Mouse (Mus musculus) ovary, postnatal 10 days (tissue): Measurements from ENCODE around the gene Ipmk.
"Not testable (repeated sequence)": the region's sequence is repeated elsewhere in the genome, so short reads cannot be mapped to it uniquely, and the experiment has no call there.

Source experiments
- DNase-seq: peaks from one replicate; pipeline ENCODE4 v3.0.0; 2022; ENCODE audit warnings: low spot score

The Ipmk gene

DNA sequence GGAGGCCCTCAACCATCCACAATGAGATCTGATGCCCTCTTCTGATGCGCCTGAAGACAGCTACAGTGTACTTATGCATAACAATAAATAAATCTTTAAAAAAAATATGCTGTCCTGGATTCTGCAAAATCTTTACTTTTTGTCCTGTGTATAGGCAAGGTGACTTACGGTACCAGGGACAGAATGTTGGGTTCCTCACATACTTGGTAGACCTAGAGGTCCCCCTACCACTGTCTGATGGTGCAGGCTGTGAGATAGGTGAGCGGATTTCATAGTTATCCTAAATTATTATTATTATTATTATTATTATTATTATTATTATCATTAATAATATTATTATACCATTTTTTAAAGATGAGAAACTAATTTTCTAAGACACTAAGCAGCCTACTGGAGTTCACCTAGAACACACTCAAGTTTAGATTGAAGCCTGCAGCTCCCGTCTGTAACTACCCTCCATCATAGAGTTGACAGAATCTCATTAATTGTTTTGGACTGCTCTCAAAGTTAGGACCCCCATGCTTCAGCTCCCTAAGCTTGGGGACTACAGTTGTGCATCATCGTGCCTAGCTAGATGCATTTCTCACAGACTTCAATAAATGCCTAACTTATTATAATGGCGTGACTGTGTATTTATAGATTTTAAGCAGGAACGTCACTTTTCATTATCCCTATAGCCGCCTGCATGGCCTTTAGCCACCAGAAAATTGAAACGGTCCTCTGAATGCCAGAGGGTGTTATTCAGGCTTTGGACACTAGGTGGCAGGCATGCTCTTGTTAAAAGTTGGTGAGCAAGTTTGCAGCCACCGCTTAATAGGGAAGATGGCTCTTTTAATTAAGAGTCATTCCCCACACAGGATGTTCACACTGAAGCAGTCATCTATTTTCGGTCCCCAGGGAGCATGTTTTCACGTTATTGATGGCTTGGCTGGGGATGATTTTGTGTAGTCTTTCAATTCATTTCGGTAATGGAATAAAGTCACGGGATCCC, 74.8 kb downstream of the Ipmk start:
- DNase-seq, result peak; percentile 17

- DNase-seq, result no peak
Observed at GRCm38 (mm10) chr10:71426740-71427139, 79.2 kb downstream of the Ipmk start.

- no peak for DNase-seq
Observed at GRCm38 (mm10) chr10:71427381-71427780, 79.8 kb downstream of the Ipmk start.

GRCm38 (mm10) chr10:71428246-71428864, 80.8 kb downstream of the Ipmk start:
- DNase-seq, result peak; percentile 2

- no peak for DNase-seq
Observed at GRCm38 (mm10) chr10:71430661-71431060, 83.1 kb downstream of the Ipmk start.

GRCm38 (mm10) chr10:71443086-71443485, 95.5 kb downstream of the Ipmk start:
- no peak for DNase-seq

GRCm38 (mm10) chr10:71447661-71448060, 100.1 kb downstream of the Ipmk start:
- DNase-seq, result no peak

- DNase-seq, result no peak
Observed at GRCm38 (mm10) chr10:71448284-71448683, 100.7 kb downstream of the Ipmk start.

GRCm38 (mm10) chr10:71455355-71455754, 107.8 kb downstream of the Ipmk start:
- no peak for DNase-seq

- not testable (repeated sequence) for DNase-seq
Observed at GRCm38 (mm10) chr10:71462371-71462770, 114.8 kb downstream of the Ipmk start.

- DNase-seq, result no peak
Observed at GRCm38 (mm10) chr10:71464417-71464816, 116.9 kb downstream of the Ipmk start.

- DNase-seq, result no peak
Observed at GRCm38 (mm10) chr10:71468315-71468714, 120.8 kb downstream of the Ipmk start.

GRCm38 (mm10) chr10:71469751-71470150, 122.2 kb downstream of the Ipmk start:
- no peak for DNase-seq

- DNase-seq, result no peak
Observed at GRCm38 (mm10) chr10:71472033-71472432, 124.5 kb downstream of the Ipmk start.

GRCm38 (mm10) chr10:71473590-71473989, 126.0 kb downstream of the Ipmk start:
- no peak for DNase-seq

DNA sequence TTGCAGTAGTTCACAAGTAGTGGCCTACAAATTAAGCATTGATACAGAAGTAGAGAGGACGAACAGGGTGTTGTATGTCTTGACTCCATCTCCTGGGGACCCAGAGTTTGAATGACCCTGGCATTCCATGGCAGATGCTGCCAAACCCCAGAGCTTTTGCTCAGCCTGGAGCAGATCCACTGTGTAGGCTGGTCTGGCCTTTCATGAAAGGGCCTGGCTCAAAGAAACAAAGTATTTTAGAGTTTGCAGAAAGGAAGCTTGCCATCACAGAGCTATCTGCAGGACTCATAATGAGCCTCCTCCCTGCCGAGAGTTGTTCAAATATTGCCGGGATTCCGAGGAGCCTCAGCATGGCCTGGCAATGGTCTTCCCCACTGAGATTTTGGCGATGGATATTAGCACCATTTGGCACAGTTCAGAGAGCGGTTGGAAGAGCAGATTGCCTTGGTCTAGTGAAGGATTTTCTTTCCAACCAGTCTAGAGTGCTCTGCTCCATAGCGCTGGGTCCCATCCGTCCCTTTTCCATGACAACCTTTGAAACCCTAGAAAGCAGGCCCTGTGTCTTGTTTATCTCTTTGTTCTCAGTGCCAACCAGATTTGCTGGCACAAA, 129.0 kb downstream of the Ipmk start:
- no peak for DNase-seq

- DNase-seq, result no peak
Observed at GRCm38 (mm10) chr10:71477147-71477546, 129.6 kb downstream of the Ipmk start.

- peak; percentile 30 for DNase-seq
Observed at GRCm38 (mm10) chr10:71479700-71480325, 132.2 kb downstream of the Ipmk start.
